Mouse (Mus musculus): ENCODE measurements around the gene Pdss2. TPM values are rescaled to one million over a fixed set of nuclear protein-coding genes. Genes with fewer than 3 reads are reported as not detected.

Pdss2 gene
- polyA plus RNA-seq, 1 experiment from 2014 or later, result 16.2 TPM

GRCm38 (mm10) chr10:43229236-43229635, 8.0 kb downstream of the Pdss2 start:
- WGBS, result 92% methylated on average over 2 of the region's 2 CpGs
- no peak overlapping the region for H3K4me2 ChIP-seq
- H3K9ac ChIP-seq (ENCODE audit: low read depth, low read length), result no peak overlapping the region
- no peaks in the 10 kb centered on the region for H3K27me3 ChIP-seq (replicated peaks; ENCODE audit: control insufficient read depth, insufficient read depth, low read length)
- ATAC-seq (replicated peaks; ENCODE audit: low FRiP score) (no peak), DNase-seq (ENCODE audit: low spot score) (no peak)
- no peak overlapping the region for H3K4me3 ChIP-seq (ENCODE audit: low read depth, low read length)
- H3K27ac ChIP-seq (ENCODE audit: low read depth, low read length), result no peak overlapping the region
- H3K9me3 ChIP-seq (ENCODE audit: control insufficient read depth, low read length), result no peaks in the 10 kb centered on the region
- H3K4me1 ChIP-seq (replicated peaks; ENCODE audit: control insufficient read depth, insufficient read depth, low read length), result no peaks in the 10 kb centered on the region
- no peaks in the 10 kb centered on the region for H3K36me3 ChIP-seq (ENCODE audit: control insufficient read depth, insufficient read depth, low read length)

- no peak for DNase-seq (ENCODE audit: low spot score)
- H3K4me1 ChIP-seq (replicated peaks; ENCODE audit: control insufficient read depth, insufficient read depth, low read length), result no peaks in the 10 kb centered on the region
- H3K9ac ChIP-seq (ENCODE audit: low read depth, low read length), result no peak overlapping the region
- H3K9me3 ChIP-seq (ENCODE audit: control insufficient read depth, low read length), result no peaks in the 10 kb centered on the region
- H3K27ac ChIP-seq (ENCODE audit: low read depth, low read length), result no peak overlapping the region
- H3K4me3 ChIP-seq (ENCODE audit: low read depth, low read length), result no peak overlapping the region
- H3K4me2 ChIP-seq, result no peak overlapping the region
- ATAC-seq (replicated peaks; ENCODE audit: low FRiP score), result no peak
- 66% methylated on average over 4 of the region's 4 CpGs for WGBS
- no peaks in the 10 kb centered on the region for H3K27me3 ChIP-seq (replicated peaks; ENCODE audit: control insufficient read depth, insufficient read depth, low read length)
- no peaks in the 10 kb centered on the region for H3K36me3 ChIP-seq (ENCODE audit: control insufficient read depth, insufficient read depth, low read length)
Measured at GRCm38 (mm10) chr10:43234522-43234921, 13.2 kb downstream of the Pdss2 start.

- Histone ChIP-seq H3K4me2 (no peak overlapping the region), H3K27me3 (replicated peaks; ENCODE audit: control insufficient read depth, insufficient read depth, low read length) (no peaks in the 10 kb centered on the region), H3K36me3 (ENCODE audit: control insufficient read depth, insufficient read depth, low read length) (no peaks in the 10 kb centered on the region), H3K4me3 (ENCODE audit: low read depth, low read length) (no peak overlapping the region), H3K27ac (ENCODE audit: low read depth, low read length) (no peak overlapping the region), H3K9ac (ENCODE audit: low read depth, low read length) (no peak overlapping the region), H3K9me3 (ENCODE audit: control insufficient read depth, low read length) (no peaks in the 10 kb centered on the region), H3K4me1 (replicated peaks; ENCODE audit: control insufficient read depth, insufficient read depth, low read length) (no peaks in the 10 kb centered on the region)
- 86% methylated on average over 3 of the region's 3 CpGs for WGBS
- ATAC-seq (replicated peaks; ENCODE audit: low FRiP score) (no peak), DNase-seq (ENCODE audit: low spot score) (no peak)
Measured at GRCm38 (mm10) chr10:43235011-43235410, 13.7 kb downstream of the Pdss2 start.

DNA sequence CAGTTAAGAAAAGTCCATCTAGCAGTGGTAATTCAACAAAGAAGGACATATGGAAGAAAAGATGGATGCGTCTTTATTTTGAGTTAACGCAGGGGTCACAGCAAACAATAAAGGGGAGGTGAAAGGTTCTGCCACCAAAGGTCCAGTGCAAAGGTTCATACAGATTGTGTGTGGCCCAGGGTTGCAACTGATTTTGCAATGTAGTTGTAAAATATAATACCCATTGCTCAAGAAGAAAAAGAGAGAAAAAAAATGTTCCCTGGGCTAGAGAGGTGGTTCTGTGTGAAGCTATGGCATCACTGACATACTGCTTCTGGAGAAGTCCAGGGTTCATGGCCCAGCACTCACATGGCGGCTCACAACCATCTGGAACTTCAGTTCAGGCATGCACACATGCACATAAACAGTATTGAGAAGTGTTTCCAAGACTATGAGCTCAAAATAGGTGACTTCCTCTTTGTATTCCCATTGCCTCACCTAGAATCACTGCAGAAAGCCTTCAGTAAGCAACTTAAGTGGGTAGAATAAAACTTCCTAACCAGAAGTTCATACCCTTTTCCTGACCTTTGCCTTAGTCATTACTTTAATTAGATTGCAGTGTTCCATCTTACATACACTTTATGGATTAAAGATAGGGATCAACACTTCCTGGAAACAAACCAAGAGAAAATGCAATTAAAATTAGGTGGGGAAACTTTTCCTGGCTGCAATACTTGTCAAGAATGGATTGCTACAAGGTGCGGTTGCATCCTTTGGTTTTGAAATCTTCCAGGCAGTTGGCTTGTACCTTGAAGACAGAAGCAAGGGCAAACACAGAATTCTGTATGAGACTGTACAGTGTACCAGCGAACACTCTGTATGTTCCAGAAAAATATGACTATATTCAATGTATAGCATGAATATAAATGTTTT, 14.7 kb downstream of the Pdss2 start:
- no peak overlapping the region for H3K9ac ChIP-seq (ENCODE audit: low read depth, low read length)
- 93% methylated on average over 5 of the region's 5 CpGs for WGBS
- H3K4me3 ChIP-seq (ENCODE audit: low read depth, low read length), result no peak overlapping the region
- H3K27ac ChIP-seq (ENCODE audit: low read depth, low read length), result no peak overlapping the region
- no peak overlapping the region for H3K4me2 ChIP-seq
- H3K4me1 ChIP-seq (replicated peaks; ENCODE audit: control insufficient read depth, insufficient read depth, low read length), result no peaks in the 10 kb centered on the region
- no peak for DNase-seq (ENCODE audit: low spot score)
- no peak for ATAC-seq (replicated peaks; ENCODE audit: low FRiP score)
- H3K36me3 ChIP-seq (ENCODE audit: control insufficient read depth, insufficient read depth, low read length), result no peaks in the 10 kb centered on the region
- H3K9me3 ChIP-seq (ENCODE audit: control insufficient read depth, low read length), result no peaks in the 10 kb centered on the region
- no peaks in the 10 kb centered on the region for H3K27me3 ChIP-seq (replicated peaks; ENCODE audit: control insufficient read depth, insufficient read depth, low read length)

- Histone ChIP-seq H3K9me3 (ENCODE audit: control insufficient read depth, low read length) (no peaks in the 10 kb centered on the region), H3K9ac (ENCODE audit: low read depth, low read length) (no peak overlapping the region), H3K4me3 (ENCODE audit: low read depth, low read length) (no peak overlapping the region), H3K27me3 (replicated peaks; ENCODE audit: control insufficient read depth, insufficient read depth, low read length) (no peaks in the 10 kb centered on the region), H3K4me1 (replicated peaks; ENCODE audit: control insufficient read depth, insufficient read depth, low read length) (peaks cover 18% of the 10 kb centered on the region), H3K27ac (ENCODE audit: low read depth, low read length) (no peak overlapping the region), H3K4me2 (no peak overlapping the region), H3K36me3 (ENCODE audit: control insufficient read depth, insufficient read depth, low read length) (no peaks in the 10 kb centered on the region)
- ATAC-seq (replicated peaks; ENCODE audit: low FRiP score) (no peak), DNase-seq (ENCODE audit: low spot score) (no peak)
- WGBS, result 93% methylated on average over 8 of the region's 8 CpGs
Measured at GRCm38 (mm10) chr10:43242215-43242614, 20.9 kb downstream of the Pdss2 start.

DNA sequence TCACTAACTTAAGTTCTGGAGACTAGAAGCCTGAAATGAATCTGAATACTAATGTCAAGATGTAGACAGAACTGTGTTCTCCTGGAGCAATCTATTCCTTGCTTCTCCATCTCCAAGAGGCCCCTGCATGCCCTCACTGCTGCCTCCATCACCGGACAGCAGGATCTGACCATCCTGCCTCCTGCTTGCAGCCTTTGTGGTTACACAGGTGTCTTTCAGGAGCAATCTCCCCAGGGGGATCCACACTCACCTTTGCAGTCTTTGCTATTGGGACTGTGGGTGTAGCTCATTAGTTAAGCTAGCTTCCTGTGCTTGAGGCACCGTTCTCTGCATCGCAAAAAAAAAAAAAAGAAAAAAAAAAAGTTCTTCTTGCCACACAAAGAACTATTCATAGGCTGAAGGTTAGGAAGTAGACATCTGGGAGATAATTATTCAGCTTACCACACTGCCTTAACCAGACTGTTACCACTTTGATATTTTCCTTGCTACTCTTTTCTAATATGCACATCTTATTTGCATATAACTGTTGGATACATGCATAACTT, 23.0 kb downstream of the Pdss2 start:
- H3K27ac ChIP-seq (ENCODE audit: low read depth, low read length), result no peak overlapping the region
- no peak for DNase-seq (ENCODE audit: low spot score)
- H3K9ac ChIP-seq (ENCODE audit: low read depth, low read length), result no peak overlapping the region
- WGBS, result 39% methylated on average over 3 of the region's 3 CpGs
- no peak for ATAC-seq (replicated peaks; ENCODE audit: low FRiP score)
- H3K9me3 ChIP-seq (ENCODE audit: control insufficient read depth, low read length), result no peaks in the 10 kb centered on the region
- no peak overlapping the region for H3K4me2 ChIP-seq
- H3K4me1 ChIP-seq (replicated peaks; ENCODE audit: control insufficient read depth, insufficient read depth, low read length), result peaks cover 18% of the 10 kb centered on the region
- no peak overlapping the region for H3K4me3 ChIP-seq (ENCODE audit: low read depth, low read length)
- H3K27me3 ChIP-seq (replicated peaks; ENCODE audit: control insufficient read depth, insufficient read depth, low read length), result no peaks in the 10 kb centered on the region
- H3K36me3 ChIP-seq (ENCODE audit: control insufficient read depth, insufficient read depth, low read length), result no peaks in the 10 kb centered on the region

DNA sequence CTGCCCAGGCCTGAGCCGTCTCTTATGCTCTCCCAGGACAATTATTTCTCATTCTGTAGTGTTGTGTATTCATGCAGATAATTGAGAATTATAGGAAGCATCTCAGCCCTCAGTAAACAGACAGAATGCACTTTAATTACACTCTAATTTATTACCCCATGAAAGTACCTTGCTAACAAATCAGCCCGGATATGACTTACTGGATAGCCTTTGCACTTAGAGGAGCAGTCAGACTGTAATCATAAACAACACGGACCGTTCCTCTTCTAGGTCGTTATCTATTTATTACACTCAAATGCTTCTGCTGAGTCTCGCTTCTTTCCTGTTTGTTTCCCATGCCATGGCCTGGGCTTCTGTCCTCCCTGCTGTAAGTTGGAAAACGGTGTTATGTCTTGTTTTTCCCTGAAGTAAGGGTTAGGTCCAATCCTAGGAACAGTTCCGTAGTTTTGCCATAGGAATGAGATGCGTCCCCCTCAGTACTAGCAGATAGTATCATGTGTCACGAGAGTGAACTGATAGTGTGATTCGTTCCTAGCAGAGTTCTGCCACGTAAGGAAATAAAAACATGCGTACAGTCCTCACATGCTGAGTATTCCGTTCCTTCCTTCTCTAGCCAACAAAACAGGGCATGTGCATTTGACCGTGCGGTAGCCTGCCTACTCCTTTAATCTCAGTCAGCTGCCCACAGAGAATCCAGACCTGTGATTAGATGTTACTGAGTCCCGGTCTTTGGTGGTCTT, 24.3 kb downstream of the Pdss2 start:
- ATAC-seq (replicated peaks; ENCODE audit: low FRiP score), result peak; percentile 68
- Histone ChIP-seq H3K9ac (ENCODE audit: low read depth, low read length) (no peak overlapping the region), H3K36me3 (ENCODE audit: control insufficient read depth, insufficient read depth, low read length) (no peaks in the 10 kb centered on the region), H3K4me2 (peak overlapping the region; percentile 39), H3K9me3 (ENCODE audit: control insufficient read depth, low read length) (no peaks in the 10 kb centered on the region), H3K4me3 (ENCODE audit: low read depth, low read length) (no peak overlapping the region), H3K27ac (ENCODE audit: low read depth, low read length) (no peak overlapping the region), H3K27me3 (replicated peaks; ENCODE audit: control insufficient read depth, insufficient read depth, low read length) (no peaks in the 10 kb centered on the region), H3K4me1 (replicated peaks; ENCODE audit: control insufficient read depth, insufficient read depth, low read length) (peaks cover 18% of the 10 kb centered on the region)
- no peak for DNase-seq (ENCODE audit: low spot score)
- WGBS, result 59% methylated on average over 17 of the region's 17 CpGs

- ATAC-seq (replicated peaks; ENCODE audit: low FRiP score) (no peak), DNase-seq (ENCODE audit: low spot score) (no peak)
- Histone ChIP-seq H3K4me3 (ENCODE audit: low read depth, low read length) (no peak overlapping the region), H3K36me3 (ENCODE audit: control insufficient read depth, insufficient read depth, low read length) (no peaks in the 10 kb centered on the region), H3K4me2 (no peak overlapping the region), H3K27ac (ENCODE audit: low read depth, low read length) (no peak overlapping the region), H3K9me3 (ENCODE audit: control insufficient read depth, low read length) (no peaks in the 10 kb centered on the region), H3K9ac (ENCODE audit: low read depth, low read length) (no peak overlapping the region), H3K27me3 (replicated peaks; ENCODE audit: control insufficient read depth, insufficient read depth, low read length) (no peaks in the 10 kb centered on the region), H3K4me1 (replicated peaks; ENCODE audit: control insufficient read depth, insufficient read depth, low read length) (peaks cover 18% of the 10 kb centered on the region)
- 71% methylated on average over 5 of the region's 5 CpGs for whole genome bisulfite sequencing
Measured at GRCm38 (mm10) chr10:43247994-43248393, 26.7 kb downstream of the Pdss2 start.
